17 mouse cellular contexts compared by ENCODE assay signal in the genomic region with DNA sequence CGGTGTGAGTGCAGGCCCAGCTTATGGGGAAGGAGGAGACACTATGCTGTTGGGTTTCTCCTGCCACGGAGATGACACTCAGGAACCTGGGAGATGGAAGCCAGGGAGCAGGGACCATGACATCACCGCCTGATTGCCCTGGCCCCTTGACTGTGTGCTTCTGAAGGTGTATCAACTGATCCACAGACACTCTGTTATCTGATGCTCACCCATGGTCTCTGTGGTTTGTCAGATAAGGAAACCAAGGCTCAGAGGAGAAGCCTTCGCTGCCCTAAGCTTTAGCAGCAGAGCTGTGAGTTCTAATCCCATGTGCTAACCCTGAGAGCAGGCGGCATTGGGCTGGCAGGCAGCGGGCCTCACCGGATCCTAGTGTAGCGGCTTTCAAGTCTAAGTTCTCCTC. TPM values are rescaled to one million over a fixed set of nuclear protein-coding genes. Genes with fewer than 3 reads are reported as not detected.
DNase-seq lines count a peak whose midpoint lies in the region; ATAC-seq and TF ChIP-seq lines count a peak whose summit lies in the region.
"Had no signal": no experiment of that assay in that cellular context is flagged by ENCODE, and none has a peak within 500 bp of the region (broad histone marks: within the 10 kb centered on the region; RNA-seq: fewer than 3 reads in every experiment).

No protein-coding gene starts in this region.

- TF ChIP-seq CTCF in heart, postnatal 0 days (IDR thresholded peaks at IDR 0.05; ENCODE audit: low read depth): no peak
- no peak for TF ChIP-seq CTCF in heart, adult 2 months (IDR thresholded peaks at IDR 0.05)

- no peak overlapping the region for H3K4me3 ChIP-seq in heart, postnatal 0 days (ENCODE audit: low read depth, low read length)
- no peak overlapping the region for H3K4me3 ChIP-seq in heart, adult 2 months
- no peak overlapping the region for H3K4me3 ChIP-seq in neural tube, embryonic 15.5 days (replicated peaks)
- peak overlapping the region; percentile 96 for H3K4me3 ChIP-seq in liver, embryonic 13.5 days (replicated peaks)
- H3K4me3 ChIP-seq: embryonic facial prominence, embryonic 15.5 days; kidney, embryonic 15.5 days; neural tube, embryonic 12.5 days had no signal

- WGBS in heart, postnatal 0 days: 83% methylated on average over 8 of the region's 8 CpGs
- 83% methylated on average over 8 of the region's 8 CpGs for WGBS in heart, adult 2 months
- 92% methylated on average over 8 of the region's 8 CpGs for WGBS in neural tube, embryonic 15.5 days
- 52% methylated on average over 8 of the region's 8 CpGs for whole genome bisulfite sequencing in liver, embryonic 13.5 days (ENCODE audit: insufficient replicate concordance)

- peaks cover 16% of the 10 kb centered on the region for H3K36me3 ChIP-seq in heart, postnatal 0 days (replicated peaks; ENCODE audit: control insufficient read depth, insufficient read depth, low read length)
- H3K36me3 ChIP-seq in heart, adult 2 months (ENCODE audit: control insufficient read depth, insufficient read depth, low read length): no peaks in the 10 kb centered on the region
- peaks cover 8% of the 10 kb centered on the region for H3K36me3 ChIP-seq in neural tube, embryonic 15.5 days
- H3K36me3 ChIP-seq in liver, embryonic 13.5 days: peaks cover 51% of the 10 kb centered on the region

- no peak overlapping the region for H3K27ac ChIP-seq in heart, postnatal 0 days (ENCODE audit: low read depth)
- H3K27ac ChIP-seq in heart, adult 2 months: no peak overlapping the region
- H3K27ac ChIP-seq in neural tube, embryonic 15.5 days (replicated peaks): no peak overlapping the region
- peak overlapping the region; percentile 97 for H3K27ac ChIP-seq in liver, embryonic 13.5 days
- H3K27ac ChIP-seq: embryonic facial prominence, embryonic 15.5 days; heart, embryonic 10.5 days; hindbrain, embryonic 15.5 days; kidney, embryonic 15.5 days; neural tube, embryonic 12.5 days had no signal

- H3K27me3 ChIP-seq in heart, postnatal 0 days (ENCODE audit: control insufficient read depth, insufficient read depth, low read length): no peaks in the 10 kb centered on the region
- no peaks in the 10 kb centered on the region for H3K27me3 ChIP-seq in heart, adult 2 months (ENCODE audit: control insufficient read depth, insufficient read depth, low read length)
- no peaks in the 10 kb centered on the region for H3K27me3 ChIP-seq in neural tube, embryonic 15.5 days (replicated peaks)
- H3K27me3 ChIP-seq in liver, embryonic 13.5 days: no peaks in the 10 kb centered on the region
- H3K27me3 ChIP-seq: embryonic facial prominence, embryonic 15.5 days; hindbrain, embryonic 15.5 days; kidney, embryonic 15.5 days; neural tube, embryonic 12.5 days had no signal

- TF ChIP-seq POLR2A in heart, adult 2 months (IDR thresholded peaks at IDR 0.05; ENCODE audit: insufficient read depth, low read depth, low read length): no peak

- H3K4me1 ChIP-seq in heart, postnatal 0 days (ENCODE audit: control insufficient read depth, insufficient read depth): 0 out of 2 replicates have a peak, but pooled peaks cover 10% of the 10 kb centered on the region
- H3K4me1 ChIP-seq in heart, adult 2 months (ENCODE audit: control insufficient read depth, insufficient read depth, low read length): peaks cover 17% of the 10 kb centered on the region
- H3K4me1 ChIP-seq in neural tube, embryonic 15.5 days: peaks cover 51% of the 10 kb centered on the region
- peaks cover 72% of the 10 kb centered on the region for H3K4me1 ChIP-seq in liver, embryonic 13.5 days (replicated peaks)

- ATAC-seq in heart, postnatal 0 days (ENCODE audit: insufficient read depth, low read depth): no peak
- ATAC-seq in neural tube, embryonic 15.5 days (ENCODE audit: low FRiP score): no peak
- peak; percentile 58 for ATAC-seq in liver, embryonic 13.5 days (ENCODE audit: low read depth)
- ATAC-seq: forebrain, embryonic 16.5 days had no signal

- DNase-seq in heart, postnatal 0 days (ENCODE audit: low spot score): no peak
- DNase-seq in heart, adult 2 months: no peak
- DNase-seq in neural tube, embryonic 10.5 days (ENCODE audit: extremely low spot score, low spot score): no peak
- DNase-seq in liver, embryonic 13.5 days: peak; percentile 70
- DNase-seq in ovary, postnatal 14 days (ENCODE audit: low spot score): no peak
- DNase-seq in embryo, embryonic 10 days (ENCODE audit: low spot score): no peak
- DNase-seq in cerebellum, adult 11-12 months: no peak
- DNase-seq: adrenal gland, adult 8-10 months; cerebellum, postnatal 36 days; gastrocnemius, postnatal 14 days had no signal

- 0 out of 2 replicates have a peak overlapping the region, but pooled peaks have one; percentile 11 for H3K9ac ChIP-seq in heart, postnatal 0 days (replicated peaks; ENCODE audit: low read depth, low read length)
- no peak overlapping the region for H3K9ac ChIP-seq in heart, adult 2 months (ENCODE audit: low read depth, low read length)
- H3K9ac ChIP-seq in neural tube, embryonic 15.5 days (replicated peaks): no peak overlapping the region
- H3K9ac ChIP-seq in liver, embryonic 13.5 days: peak overlapping the region; percentile 98
- H3K9ac ChIP-seq: embryonic facial prominence, embryonic 15.5 days; hindbrain, embryonic 15.5 days; kidney, embryonic 15.5 days; neural tube, embryonic 12.5 days had no signal

- no peaks in the 10 kb centered on the region for H3K9me3 ChIP-seq in heart, postnatal 0 days (replicated peaks; ENCODE audit: control insufficient read depth, low read length)
- no peaks in the 10 kb centered on the region for H3K9me3 ChIP-seq in neural tube, embryonic 15.5 days (replicated peaks)
- no peaks in the 10 kb centered on the region for H3K9me3 ChIP-seq in liver, embryonic 13.5 days (replicated peaks)
- H3K9me3 ChIP-seq: embryonic facial prominence, embryonic 15.5 days; heart, embryonic 10.5 days; hindbrain, embryonic 15.5 days; kidney, embryonic 15.5 days; neural tube, embryonic 12.5 days had no signal

- no peak for TF ChIP-seq EP300 in heart, postnatal 0 days (IDR thresholded peaks at IDR 0.05; ENCODE audit: low read depth)
- TF ChIP-seq EP300 in heart, adult 2 months (IDR thresholded peaks at IDR 0.05; ENCODE audit: insufficient read depth, low read depth, low read length): no peak

- intact Hi-C loops in heart, adult 2 months (cut with DNase I): loop anchor here (5.0 to 10.0 kb wide), 2 partner anchors 67 to 149 kb away; a partner anchor contains a TSS

- no peak overlapping the region for H3K4me2 ChIP-seq in heart, postnatal 0 days (ENCODE audit: low read depth, low read length)
- peak overlapping the region; percentile 6; the same call in 1 of the 2 replicates for H3K4me2 ChIP-seq in neural tube, embryonic 15.5 days
- H3K4me2 ChIP-seq in liver, embryonic 13.5 days: peak overlapping the region; percentile 88

- H3K79me2 ChIP-seq in heart, adult 2 months (replicated peaks; ENCODE audit: control insufficient read depth, insufficient read depth, low read length): peaks cover 9% of the 10 kb centered on the region

RNA-seq across cellular contexts. Expression of a gene that starts 2.3 kb away (rescaled TPM):
- 37.4 and 43.6 TPM in 2 replicates for total RNA-seq in heart, postnatal 0 days (2014; rRNA removed; ENCODE audit: low replicate concordance)
- polyA plus RNA-seq in heart, postnatal 0 days (2015; fragmentation: Nextera tagmentation; extraction: Ambion mirVana): 13.4 and 14.1 TPM in 2 replicates
- 10 to 100 TPM; 41.2 to 48.6 TPM for total RNA-seq in heart, adult 2 months (2021)
- polyA plus RNA-seq in heart, adult 2 months (2012; rRNA removed): 40.1 and 44.9 TPM in 2 replicates
- polyA plus RNA-seq in neural tube, embryonic 15.5 days (2015; fragmentation: Nextera tagmentation; extraction: Ambion mirVana): 20.8 and 21.1 TPM in 2 replicates
- polyA plus RNA-seq in liver, embryonic 13.5 days (2015; fragmentation: Nextera tagmentation; extraction: Ambion mirVana): 14.7 and 16.7 TPM in 2 replicates

Comparison
In these comparisons a context has a peak if more than half of its experiments do, and no peak if none do; other contexts are left out.
1. H3K9ac ChIP-seq: peak in heart, postnatal 0 days (single experiment) and liver, embryonic 13.5 days (single experiment); none in heart, adult 2 months (single experiment) and neural tube, embryonic 15.5 days (single experiment).